Mouse (Mus musculus) G1E (cell line): Measurements from ENCODE around the gene Prph. TPM values are rescaled to one million over a fixed set of nuclear protein-coding genes. Genes with fewer than 3 reads are reported as not detected.

Experiments used
- ATAC-seq: 2 replicates; pipeline ENCODE4 v1.8.0; 2016; ENCODE audit warnings: mild to moderate bottlenecking; ENCODE audit not compliant: insufficient number of reproducible peaks, poor library complexity, low FRiP score, severe bottlenecking; ENCODE audit errors: extremely low read depth
- DNase-seq: peaks from one replicate; pipeline ENCODE4 v3.0.0; 2012; ENCODE audit warnings: low spot score
- H3K27me3 ChIP-seq: 2 replicates; pipeline ENCODE4 v1.6.1; 2012; ENCODE audit warnings: mild to moderate bottlenecking, low read length, inconsistent platforms; ENCODE audit not compliant: insufficient read depth
- H3K36me3 ChIP-seq: replicated peaks from 2 replicates; pipeline ENCODE3; 2012; ENCODE audit warnings: mild to moderate bottlenecking, inconsistent platforms
- H3K4me1 ChIP-seq: 2 replicates; pipeline ENCODE4 v1.6.1; 2012; ENCODE audit warnings: low read depth, low read length, inconsistent platforms, mixed read lengths; ENCODE audit not compliant: insufficient read depth
- H3K4me3 ChIP-seq: 2 replicates; pipeline ENCODE4 v1.5.1; 2012; ENCODE audit warnings: low read depth, mild to moderate bottlenecking, inconsistent platforms, low read length, moderate library complexity, mixed read lengths
- H3K9me3 ChIP-seq: replicated peaks from 2 replicates; pipeline ENCODE4 v1.6.1; 2012; ENCODE audit warnings: inconsistent platforms
- CTCF ChIP-seq: IDR thresholded peaks from 2 replicates; pipeline ENCODE4 v1.5.1; 2012; ENCODE audit warnings: low read depth, low read length, inconsistent platforms, mixed read lengths
- GATA1 ChIP-seq: IDR thresholded peaks from 2 replicates; pipeline ENCODE4 v1.6.1; 2012; ENCODE audit warnings: borderline replicate concordance, low read length, inconsistent platforms, mixed read lengths
- GATA2 ChIP-seq: IDR thresholded peaks from 2 replicates; pipeline ENCODE4 v1.6.1; 2012; ENCODE audit warnings: low read depth, low read length, inconsistent platforms, borderline replicate concordance
- POLR2AphosphoS5 ChIP-seq: IDR thresholded peaks from 2 replicates; pipeline ENCODE4 v1.6.1; 2012; ENCODE audit warnings: low read depth, low read length, inconsistent platforms; ENCODE audit not compliant: insufficient replicate concordance
- TAL1 ChIP-seq: conservative IDR thresholded peaks from 2 replicates; pipeline ENCODE4 v1.6.1; 2012; ENCODE audit warnings: low read depth, low read length, inconsistent platforms, mixed read lengths
- polyA plus RNA-seq: library from polyadenylated mRNA; stranded (reverse); fragments of >175 nt; gene quantifications from 2 replicates; pipeline ENCODE4 v1.2.3, GENCODE M21; 2012
- total RNA-seq, 2 experiments: library from RNA; stranded (forward) in 1 of 2; stranded (reverse) in 1 of 2; fragments of 200-1000 nt in 1 of 2; fragments of >200 nt in 1 of 2; fragmentation: Nextera tagmentation in 1 of 2; gene quantifications; 2 replicates each; pipeline ENCODE4 v1.2.3; 2014 to 2017

The Prph gene
- total and polyA plus RNA-seq, 3 experiments, result not detected

GRCm38 (mm10) chr15:99049473-99050253 is 5.3 kb upstream of the Prph start:
- ATAC-seq, result no peak
- TF ChIP-seq GATA1, result no peak
- TF ChIP-seq GATA2, result no peak
- peak; percentile 92 for TF ChIP-seq CTCF
- Histone ChIP-seq H3K27me3 (peaks cover 36% of the 10 kb centered on the region), H3K36me3 (no peaks in the 10 kb centered on the region), H3K4me1 (peaks cover 13% of the 10 kb centered on the region), H3K9me3 (no peaks in the 10 kb centered on the region), H3K4me3 (no peak overlapping the region)
- DNase-seq, result no peak

- TF ChIP-seq TAL1 (no peak), POLR2AphosphoS5 (no peak)
- ATAC-seq (no peak), DNase-seq (no peak)
- peaks cover 53% of the 10 kb centered on the region for H3K27me3 ChIP-seq
- no peaks in the 10 kb centered on the region for H3K36me3 ChIP-seq
- peaks cover 12% of the 10 kb centered on the region for H3K4me1 ChIP-seq
- H3K4me3 ChIP-seq, result no peak overlapping the region
- peaks cover 2% of the 10 kb centered on the region; the same call in 1 of the 2 replicates for H3K9me3 ChIP-seq
Measured at GRCm38 (mm10) chr15:99053373-99053772, 1.6 kb upstream of the Prph start.

GRCm38 (mm10) chr15:99055511-99055961 is 562 bp downstream of the Prph start:
- H3K4me3 ChIP-seq, result no peak overlapping the region
- no peaks in the 10 kb centered on the region for H3K36me3 ChIP-seq
- no peak for TF ChIP-seq TAL1
- TF ChIP-seq POLR2AphosphoS5, result no peak
- TF ChIP-seq GATA2, result no peak
- TF ChIP-seq CTCF, result no peak
- no peak for TF ChIP-seq GATA1
- peaks cover 62% of the 10 kb centered on the region for H3K27me3 ChIP-seq
- H3K4me1 ChIP-seq, result peaks cover 11% of the 10 kb centered on the region
- ATAC-seq, result no peak
- no peak for DNase-seq
- peaks cover 2% of the 10 kb centered on the region; the same call in 1 of the 2 replicates for H3K9me3 ChIP-seq

- DNase-seq (no peak), ATAC-seq (no peak)
- Histone ChIP-seq H3K4me3 (no peak overlapping the region), H3K4me1 (peaks cover 11% of the 10 kb centered on the region), H3K36me3 (no peaks in the 10 kb centered on the region), H3K27me3 (peaks cover 60% of the 10 kb centered on the region), H3K9me3 (peaks cover 2% of the 10 kb centered on the region; the same call in 1 of the 2 replicates)
- TF ChIP-seq CTCF (peak; percentile 21; the same call in 1 of the 2 replicates), TAL1 (no peak)
Measured at GRCm38 (mm10) chr15:99056332-99056731, 1.4 kb downstream of the Prph start.

GRCm38 (mm10) chr15:99065557-99066165 is 10.7 kb downstream of the Prph start:
- ATAC-seq (no peak), DNase-seq (no peak)
- TF ChIP-seq CTCF (no peak), GATA2 (no peak), POLR2AphosphoS5 (no peak), TAL1 (no peak), GATA1 (no peak)
- H3K9me3 ChIP-seq, result no peaks in the 10 kb centered on the region
- peaks cover 25% of the 10 kb centered on the region for H3K27me3 ChIP-seq
- no peak overlapping the region for H3K4me3 ChIP-seq
- no peaks in the 10 kb centered on the region for H3K36me3 ChIP-seq
- H3K4me1 ChIP-seq, result no peaks in the 10 kb centered on the region

- Histone ChIP-seq H3K4me1 (peaks cover 21% of the 10 kb centered on the region), H3K36me3 (peaks cover 10% of the 10 kb centered on the region), H3K9me3 (no peaks in the 10 kb centered on the region), H3K27me3 (peaks cover 6% of the 10 kb centered on the region; the same call in 1 of the 2 replicates), H3K4me3 (no peak overlapping the region)
- TF ChIP-seq GATA2, result no peak
- TF ChIP-seq CTCF, result no peak
- no peak for TF ChIP-seq GATA1
- no peak for ATAC-seq
- DNase-seq, result no peak
Measured at GRCm38 (mm10) chr15:99071988-99072387, 17.0 kb downstream of the Prph start.
